Mouse (Mus musculus): ENCODE data around the gene Ano7.

The Ano7 gene

GRCm38 (mm10) chr1:93373665-93374064 is at the start of gene Ano7:
Gene Ano7 (plus strand): TSS chr1:93373930.
- no peak for DNase-seq (ENCODE audit: low spot score)

DNA sequence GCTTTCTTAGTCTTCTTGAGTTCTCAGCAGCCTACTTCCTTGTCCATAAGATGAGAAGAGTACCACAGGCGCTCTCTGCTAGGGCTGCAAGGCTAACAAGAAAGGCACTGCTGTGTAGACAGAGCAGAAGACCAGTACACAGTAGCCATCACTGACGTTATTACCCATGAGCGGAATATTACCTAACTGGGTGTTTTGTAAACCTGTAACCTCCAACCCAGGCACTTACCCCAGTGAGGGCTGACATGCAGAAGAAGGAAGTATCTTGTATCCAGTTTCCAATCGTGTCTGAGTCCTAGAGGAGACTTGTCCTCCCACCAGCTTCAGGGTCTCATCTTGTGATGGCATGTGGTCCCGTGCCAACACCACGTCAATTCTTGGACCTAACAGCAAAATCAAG is 49.8 kb upstream of the Ano7 start:
- no peak for DNase-seq (ENCODE audit: low spot score)

DNA sequence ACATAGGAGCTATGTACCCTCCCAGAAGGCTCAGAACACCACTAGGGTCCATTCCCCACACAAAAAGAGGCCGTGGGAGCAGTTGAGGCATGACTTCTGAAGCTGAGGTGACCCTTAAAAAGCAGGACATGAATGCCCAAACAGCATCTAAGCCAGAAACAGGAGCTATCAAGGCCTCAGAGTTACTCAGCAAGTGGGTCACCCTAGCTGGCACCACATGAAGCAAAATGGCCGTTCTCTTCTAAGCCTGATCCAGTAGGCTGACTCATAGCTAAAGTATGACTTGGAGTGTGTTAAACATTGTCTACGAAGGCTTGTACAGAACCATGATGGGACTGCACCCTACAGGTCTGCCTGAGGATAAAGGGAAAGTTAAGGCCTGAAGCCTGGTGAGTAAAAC is 47.3 kb upstream of the Ano7 start:
- no peak for DNase-seq (ENCODE audit: low spot score)

DNA sequence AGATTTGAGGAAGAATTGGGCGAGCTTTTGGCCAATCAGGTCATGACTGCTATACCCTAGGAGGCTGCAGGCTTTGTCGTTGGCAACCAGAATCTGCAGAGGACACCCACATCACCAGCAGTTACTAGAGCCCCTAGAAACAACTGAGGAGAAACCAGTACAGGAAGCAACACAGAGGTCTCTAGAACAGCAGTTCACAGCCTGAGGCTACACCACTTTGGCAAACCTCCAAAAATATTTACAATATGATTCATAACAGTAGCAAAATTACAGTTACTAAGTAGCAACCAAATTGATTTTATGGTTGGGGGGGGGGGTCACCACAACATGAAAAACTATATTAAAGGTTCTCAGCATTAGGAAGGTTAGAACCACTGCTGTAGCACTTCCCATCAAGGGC is 39.1 kb upstream of the Ano7 start:
- no peak for DNase-seq (ENCODE audit: low spot score)

DNA sequence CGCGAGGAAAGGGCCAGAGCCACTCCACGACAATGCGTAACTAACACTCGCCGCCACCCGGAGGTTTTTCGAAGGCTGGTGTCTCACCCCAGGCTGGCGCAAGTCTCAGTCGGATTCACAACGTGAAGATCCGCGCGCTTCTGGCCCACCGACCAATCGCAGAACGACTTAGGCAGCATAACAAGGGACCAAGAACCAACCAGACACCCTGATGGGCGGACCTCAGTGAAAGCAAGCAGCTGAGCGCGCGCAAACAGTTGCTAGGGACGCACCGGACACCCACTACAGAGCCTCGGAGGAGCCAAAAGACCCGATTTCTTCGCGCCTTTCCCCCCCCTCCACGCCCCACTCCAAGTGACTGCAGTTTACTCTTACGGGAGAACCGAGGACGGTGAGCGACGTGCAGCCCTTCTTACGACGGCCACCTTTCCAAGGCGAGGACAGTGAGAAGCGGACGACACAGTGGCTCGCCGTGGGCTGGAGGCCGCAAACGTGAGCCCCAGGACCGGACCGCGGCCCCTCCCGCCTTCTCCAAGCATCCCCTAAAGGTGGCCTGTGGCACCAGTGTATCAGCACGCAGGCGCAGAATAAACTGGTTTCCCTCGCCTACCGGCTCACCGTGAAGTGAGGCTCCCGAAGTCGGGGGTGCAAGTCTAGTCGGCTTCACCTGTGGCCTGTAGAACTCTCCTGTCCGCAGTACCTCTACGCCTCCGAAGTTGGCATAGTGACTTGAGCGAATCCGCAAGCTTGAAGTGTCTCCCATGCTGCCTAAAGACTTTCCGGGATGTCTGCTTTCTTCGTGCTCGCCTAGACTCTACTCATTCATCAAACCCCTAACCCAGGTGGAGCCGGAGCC is 30.9 kb upstream of the Ano7 start, which contains the start of the genes Ppp1r7 and Pask:
TSS of gene Ppp1r7 (plus strand) at position 207 of the 856 bp plus-strand sequence.
TSS of gene Pask (minus strand) at position 835 of the 856 bp plus-strand sequence.
- DNase-seq (ENCODE audit: low spot score), result peak; percentile 89

DNA sequence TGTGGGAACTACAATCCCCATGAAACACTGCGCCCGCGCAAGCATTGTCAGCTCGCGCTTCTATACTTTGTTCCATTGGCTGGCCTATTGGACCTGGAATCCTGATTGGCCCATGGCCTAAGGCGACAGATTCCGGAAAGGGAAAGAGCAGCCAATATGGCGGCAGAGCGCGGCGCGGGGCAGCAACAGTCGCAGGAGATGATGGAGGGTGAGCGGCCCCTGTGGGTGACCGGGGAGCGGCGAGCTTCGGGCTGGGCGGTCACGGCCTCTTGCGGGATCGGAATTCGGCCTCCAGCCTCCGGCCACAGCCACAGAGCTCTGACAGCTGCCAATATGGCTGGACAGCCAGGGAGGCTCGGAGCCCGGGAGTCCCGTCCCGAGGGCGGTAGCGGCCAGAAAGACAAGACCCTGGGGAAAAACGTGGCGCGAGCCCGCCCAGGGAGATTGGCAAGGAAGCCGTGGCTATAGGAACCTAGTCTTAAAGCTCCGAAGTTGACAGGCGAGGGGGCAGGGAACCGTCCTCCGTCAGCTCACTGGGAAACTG is 30.2 kb upstream of the Ano7 start:
- DNase-seq (ENCODE audit: low spot score), result peak; percentile 82

DNA sequence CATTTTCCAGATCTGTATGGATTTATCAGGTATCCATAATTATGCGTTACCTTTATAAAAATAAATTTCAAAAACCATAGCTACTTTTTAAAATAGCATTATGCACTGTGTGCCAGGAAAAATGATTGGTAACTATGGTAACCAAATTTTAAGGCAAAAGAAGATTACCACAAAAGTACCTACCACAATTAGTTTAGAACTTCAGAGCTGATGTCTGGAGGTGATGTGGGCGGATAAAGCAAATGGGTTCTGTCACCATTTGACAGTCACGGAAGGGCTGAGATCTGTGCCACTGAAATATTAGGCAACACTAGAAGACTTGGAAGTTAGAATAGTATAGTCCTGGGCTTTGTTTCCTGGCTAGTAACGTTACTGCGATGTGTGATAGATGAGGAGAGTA is 26.6 kb upstream of the Ano7 start:
- no peak for DNase-seq (ENCODE audit: low spot score)

GRCm38 (mm10) chr1:93349701-93350100 is 24.0 kb upstream of the Ano7 start:
- DNase-seq (ENCODE audit: low spot score), result no peak

GRCm38 (mm10) chr1:93352724-93353123 is 21.0 kb upstream of the Ano7 start:
- DNase-seq (ENCODE audit: low spot score), result no peak

DNA sequence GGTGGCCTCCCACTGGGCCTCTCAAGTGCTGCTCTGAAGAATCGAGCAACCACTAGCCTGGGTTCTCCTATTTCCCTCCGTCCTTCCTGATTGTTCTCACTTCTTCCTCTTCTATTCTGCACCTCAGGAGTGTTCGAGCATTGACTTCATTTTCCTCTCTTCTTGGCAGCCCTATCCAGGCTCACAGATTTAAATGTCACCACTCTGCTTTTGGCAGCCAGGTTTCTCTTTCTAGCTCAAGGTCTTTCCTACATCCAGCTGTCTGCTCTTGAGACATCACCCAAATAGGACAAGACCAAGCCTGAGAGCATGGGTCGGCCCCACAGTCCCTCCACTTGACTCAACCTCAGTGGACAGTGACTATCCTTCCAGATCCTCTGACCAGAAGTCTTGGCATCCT is 11.1 kb upstream of the Ano7 start:
- no peak for DNase-seq (ENCODE audit: low spot score)

DNA sequence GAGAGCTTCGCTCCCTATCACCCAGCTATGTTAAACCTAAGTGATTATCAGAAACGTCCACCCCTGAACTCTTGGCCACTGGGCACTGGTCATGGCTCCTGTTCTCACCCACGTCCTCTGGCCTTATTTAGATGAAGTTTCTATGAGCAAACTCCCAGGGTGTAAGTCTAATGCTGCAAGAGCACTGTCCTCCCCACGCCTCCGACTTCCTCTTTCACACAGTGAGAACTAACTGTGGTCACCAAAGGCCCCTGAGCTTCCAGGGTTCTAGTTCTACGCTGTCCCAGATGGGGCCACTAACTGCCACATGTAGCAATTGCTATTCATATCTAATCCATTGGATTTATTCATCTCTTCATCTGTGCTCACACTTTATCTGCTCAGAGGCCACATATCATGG is 8.1 kb upstream of the Ano7 start:
- no peak for DNase-seq (ENCODE audit: low spot score)

DNA sequence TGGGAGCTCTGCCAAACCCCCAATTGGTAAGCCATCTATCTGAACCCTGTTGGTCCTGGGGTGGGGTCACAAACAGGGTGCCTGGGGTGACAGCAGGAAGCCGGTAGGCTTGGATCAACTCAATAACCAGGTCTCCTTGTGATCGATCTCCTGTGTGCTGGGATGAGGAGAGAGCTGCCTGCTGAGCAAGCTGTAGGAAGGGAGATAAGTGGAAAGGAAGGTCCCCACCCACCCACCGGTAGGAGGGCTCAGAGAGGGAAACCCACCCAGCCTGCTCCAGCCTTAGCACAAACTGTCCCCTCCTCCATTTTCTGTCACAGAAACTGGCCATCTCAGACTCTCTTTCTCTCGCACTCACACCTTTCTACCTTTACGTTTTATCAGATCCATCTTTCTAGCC is 3.6 kb downstream of the Ano7 start:
- DNase-seq (ENCODE audit: low spot score), result no peak

- no peak for DNase-seq (ENCODE audit: low spot score)
Observed at GRCm38 (mm10) chr1:93379117-93379516, 5.4 kb downstream of the Ano7 start.

DNA sequence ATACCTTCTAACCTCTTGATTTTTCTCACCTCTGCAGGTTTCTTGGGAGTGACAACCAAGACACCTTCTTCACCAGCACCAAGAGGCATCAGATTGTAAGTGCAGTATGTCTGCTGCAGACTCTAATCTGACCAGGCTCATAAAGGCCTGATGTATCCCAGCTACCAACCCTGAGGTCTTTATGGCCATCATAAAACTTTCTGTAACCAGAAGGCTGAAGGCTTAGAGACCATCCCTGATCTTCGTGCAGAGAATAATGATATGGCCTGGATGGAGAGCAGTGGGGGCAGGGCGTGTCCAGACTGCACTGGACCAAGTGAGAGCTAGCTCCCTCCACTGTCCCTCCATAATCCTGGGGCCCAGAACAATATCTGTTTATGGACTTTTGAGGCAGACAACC is 13.5 kb downstream of the Ano7 start:
- DNase-seq (ENCODE audit: low spot score), result no peak

DNA sequence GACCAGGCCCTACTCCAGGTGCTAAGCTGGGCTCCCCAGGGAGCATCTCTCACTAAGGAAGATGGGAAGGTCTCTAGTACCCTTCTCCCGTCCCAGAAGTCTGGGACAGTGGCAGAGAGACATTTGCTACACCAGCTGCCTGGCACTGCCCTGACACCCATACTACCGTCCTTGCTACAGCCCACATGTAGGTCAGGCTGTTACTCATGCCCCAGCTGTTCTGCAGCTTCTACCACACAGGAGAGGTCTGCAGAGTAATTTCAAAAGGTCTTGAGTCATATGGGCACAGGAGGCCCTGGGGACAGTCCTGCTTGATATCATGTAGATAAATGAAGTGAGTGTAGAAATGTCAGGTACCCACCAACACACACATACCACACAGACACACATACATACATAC is 15.2 kb downstream of the Ano7 start:
- DNase-seq (ENCODE audit: low spot score), result no peak

DNA sequence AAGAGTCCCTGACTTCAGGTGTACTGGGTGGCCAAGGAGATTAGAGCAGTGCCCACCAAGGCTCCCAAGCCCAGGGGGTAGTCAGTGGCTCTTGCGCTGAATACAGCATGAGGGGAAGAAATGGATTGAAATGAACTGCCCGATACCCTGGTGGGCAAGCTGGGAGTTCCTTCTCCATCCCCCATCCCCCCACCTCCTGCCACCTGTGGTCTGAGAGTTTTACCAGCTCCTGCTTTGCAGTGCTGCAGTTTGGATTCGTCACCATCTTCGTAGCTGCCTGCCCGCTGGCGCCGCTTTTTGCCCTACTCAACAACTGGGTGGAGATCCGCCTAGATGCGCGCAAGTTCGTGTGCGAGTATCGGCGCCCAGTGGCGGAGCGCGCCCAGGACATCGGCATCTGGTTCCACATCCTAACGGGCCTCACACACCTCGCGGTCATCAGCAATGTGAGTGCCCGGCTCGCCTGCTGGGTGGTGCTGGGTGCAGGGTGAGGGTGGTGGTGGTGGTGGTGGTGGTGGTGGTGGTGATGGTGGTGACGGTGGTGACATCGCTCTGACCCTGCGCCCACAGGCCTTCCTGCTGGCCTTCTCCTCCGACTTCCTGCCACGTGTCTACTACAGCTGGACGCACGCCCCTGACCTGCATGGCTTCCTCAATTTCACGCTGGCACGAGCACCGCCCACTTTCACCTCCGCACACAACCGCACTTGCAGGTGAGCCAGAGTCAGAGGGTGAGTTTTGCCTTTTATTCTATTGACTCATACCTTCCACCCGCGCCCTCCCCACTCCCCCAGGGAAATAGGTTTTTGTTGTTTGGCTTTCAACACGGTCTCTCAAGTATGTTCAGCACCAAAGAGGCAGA is 27.7 kb downstream of the Ano7 start:
- no peak for DNase-seq (ENCODE audit: low spot score)

DNA sequence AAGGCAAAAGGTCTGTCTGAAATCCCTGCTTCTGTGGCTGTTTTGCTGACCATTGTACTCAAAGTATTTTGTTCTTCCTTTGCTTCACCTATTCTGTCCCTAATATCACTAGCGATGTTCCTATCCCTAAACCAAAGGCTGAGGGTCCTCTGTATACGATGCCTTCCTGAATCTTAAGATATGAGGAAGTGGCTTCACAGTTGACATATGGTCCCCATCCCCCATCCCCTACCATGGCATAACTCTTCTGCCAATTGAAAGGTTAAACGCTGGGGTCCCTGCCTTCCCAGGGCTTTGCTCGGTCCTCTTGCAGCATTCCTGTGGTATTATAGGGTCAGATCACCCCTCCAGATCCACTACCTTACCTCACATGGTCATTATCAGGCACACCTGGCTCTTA is 29.7 kb downstream of the Ano7 start:
- no peak for DNase-seq (ENCODE audit: low spot score)

DNA sequence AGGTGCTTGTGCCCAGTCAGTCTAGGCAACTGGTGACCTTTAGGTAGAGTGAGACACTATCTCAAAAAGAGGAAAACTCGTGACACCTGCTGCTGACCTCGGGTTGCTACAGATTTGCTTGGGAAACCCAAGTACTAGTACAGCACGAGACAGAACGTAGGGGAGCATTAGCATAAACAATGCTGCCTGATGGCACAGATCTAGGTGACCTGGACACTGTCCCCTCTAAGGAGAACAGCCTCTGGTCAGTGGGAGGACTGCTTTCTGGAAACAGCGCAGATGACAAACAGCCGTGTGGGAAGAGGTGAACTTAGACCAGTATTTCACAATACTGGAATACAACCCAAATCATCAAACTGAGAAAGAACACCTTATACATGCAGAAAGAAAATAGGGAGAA is 58.4 kb downstream of the Ano7 start:
- DNase-seq (ENCODE audit: low spot score), result no peak

DNA sequence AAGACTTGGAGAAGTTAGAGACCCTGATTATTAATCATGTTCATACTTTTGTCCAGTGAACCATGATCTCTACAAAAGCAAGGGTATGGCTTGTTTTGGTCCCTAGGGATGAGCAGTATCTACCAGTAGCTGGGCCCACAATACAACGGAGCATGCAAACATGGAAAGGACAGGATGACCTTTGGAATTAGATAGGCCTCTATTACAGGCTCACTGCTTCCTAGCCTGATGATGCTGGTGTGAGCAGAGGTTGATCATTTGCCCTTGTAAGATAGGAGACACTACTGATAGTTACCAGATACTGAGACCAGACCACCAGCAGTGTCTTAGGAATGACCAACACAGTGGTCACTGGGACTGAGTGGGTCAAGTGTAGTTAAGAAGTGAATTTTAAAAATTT is 65.6 kb downstream of the Ano7 start:
- DNase-seq (ENCODE audit: low spot score), result no peak

DNA sequence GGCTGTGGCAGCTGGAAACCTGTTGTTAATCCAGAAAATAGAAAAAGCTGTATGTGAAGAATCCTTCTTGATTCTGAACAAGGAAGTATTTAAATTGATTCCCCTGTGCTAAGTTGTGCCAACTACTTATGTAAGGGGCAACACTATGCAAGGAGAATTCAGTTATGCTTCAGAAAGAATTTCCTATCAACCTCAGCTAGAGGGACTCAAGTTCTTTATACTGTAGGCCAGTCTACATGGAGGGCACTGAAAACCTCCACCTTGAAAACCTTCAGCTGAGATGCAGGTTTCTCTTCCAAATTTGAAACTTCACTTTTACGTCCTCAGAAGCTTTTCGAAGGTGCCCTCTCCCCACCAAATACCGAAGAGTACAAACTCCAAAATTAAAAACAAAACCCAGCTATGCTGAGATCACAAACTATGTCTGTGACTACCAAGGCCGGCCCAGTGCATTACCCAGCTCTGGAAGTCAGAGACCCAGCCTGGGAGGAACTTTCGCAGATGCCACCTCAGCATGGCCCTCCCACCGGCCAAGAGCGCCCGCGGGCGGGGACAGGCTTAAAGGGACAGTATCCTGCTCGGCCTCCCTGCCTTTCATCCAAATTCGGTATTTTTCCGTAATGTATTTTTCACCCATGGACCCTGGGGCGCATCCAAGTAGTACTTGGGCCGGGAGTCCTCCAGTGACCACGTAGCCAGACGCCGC is 70.8 kb downstream of the Ano7 start:
- peak; percentile 34 for DNase-seq (ENCODE audit: low spot score)

- peak; percentile 43 for DNase-seq (ENCODE audit: low spot score)
Observed at GRCm38 (mm10) chr1:93445111-93445821, 71.5 kb downstream of the Ano7 start.

DNA sequence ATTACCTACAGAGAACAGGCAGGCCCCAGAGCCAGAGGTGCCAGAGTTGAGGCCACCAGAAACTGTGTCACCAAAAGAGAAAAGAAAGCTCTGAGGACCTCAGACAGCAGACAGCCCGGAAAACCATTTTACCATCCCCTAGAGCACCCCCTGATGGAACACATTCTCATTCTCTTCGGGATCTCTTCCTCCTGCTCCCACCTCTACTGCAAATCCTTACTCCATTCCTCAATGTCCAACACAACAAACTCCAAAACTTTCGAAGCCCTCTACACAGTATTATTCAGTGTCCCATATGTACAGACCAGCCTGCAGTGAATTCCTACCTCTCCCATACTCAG is 72.1 kb downstream of the Ano7 start:
- DNase-seq (ENCODE audit: low spot score), result no peak

Data from urinary bladder, postnatal 10 days (tissue).